Mouse (Mus musculus) CH12.LX (cell line): Measurements from ENCODE around the gene Clpp. TPM values are rescaled to one million over a fixed set of nuclear protein-coding genes. Genes with fewer than 3 reads are reported as not detected.

Source experiments
- DNase-seq: peaks from one replicate; pipeline ENCODE4 v3.0.0-alpha.2; 2013; ENCODE audit errors: extremely low read depth
- H3K27ac ChIP-seq: 2 replicates; pipeline ENCODE4 v1.5.1; 2012; ENCODE audit warnings: low read depth, mild to moderate bottlenecking, control low read depth, moderate library complexity; ENCODE audit not compliant: insufficient read depth
- H3K27me3 ChIP-seq: replicated peaks from 2 replicates; pipeline ENCODE3; 2012; ENCODE audit warnings: inconsistent platforms
- H3K36me3 ChIP-seq, 2 experiments: replicated peaks in 1 of 2; 2 replicates each; pipeline versions ENCODE3 to v1.6.1; 2012; ENCODE audit warnings: inconsistent platforms in 1 of 2, low read length in 1 of 2, mild to moderate bottlenecking in 1 of 2, mixed read lengths in 1 of 2, moderate library complexity in 1 of 2; ENCODE audit not compliant: control insufficient read depth in 1 of 2, insufficient read depth in 1 of 2
- H3K4me1 ChIP-seq, 2 experiments: 2 replicates each; pipeline ENCODE4 v1.6.1; 2012; ENCODE audit warnings: inconsistent platforms in 1 of 2, moderate library complexity in 1 of 2; ENCODE audit not compliant: insufficient read depth in 2 of 2, control insufficient read depth in 1 of 2
- H3K4me2 ChIP-seq: 2 replicates; pipeline ENCODE4 v1.6.1; 2012; ENCODE audit warnings: low read depth, mild to moderate bottlenecking, control low read depth; ENCODE audit not compliant: poor library complexity, insufficient read depth, severe bottlenecking
- H3K4me3 ChIP-seq, 3 experiments: fragments of 150-350 bp in 1 of 3; sonication (generic) in 1 of 3; replicated peaks in 1 of 3; 2 replicates each; pipeline versions ENCODE3 to v1.5.1; 2011 to 2012; ENCODE audit warnings: low read depth in 2 of 3, low read length in 2 of 3, mild to moderate bottlenecking in 2 of 3, moderate library complexity in 2 of 3, control low read depth in 1 of 3, improper control_type of control experiment in 1 of 3, inconsistent platforms in 1 of 3, mixed read lengths in 1 of 3; ENCODE audit not compliant: poor library complexity in 1 of 3
- H3K79me2 ChIP-seq: replicated peaks from 2 replicates; pipeline ENCODE4 v1.6.1; 2012; ENCODE audit warnings: mild to moderate bottlenecking, moderate library complexity; ENCODE audit not compliant: control insufficient read depth, poor library complexity, insufficient read depth, severe bottlenecking; ENCODE audit errors: extremely low read depth
- H3K9ac ChIP-seq: 2 replicates; pipeline ENCODE4 v1.6.1; 2012; ENCODE audit warnings: low read depth, mild to moderate bottlenecking, control low read depth, moderate library complexity; ENCODE audit not compliant: insufficient read depth
- H3K9me3 ChIP-seq: replicated peaks from 2 replicates; pipeline ENCODE3; 2012; ENCODE audit warnings: low read length, inconsistent platforms, mixed read lengths
- E2F4 ChIP-seq: IDR thresholded peaks from 2 replicates; pipeline ENCODE4 v1.6.1; 2011; ENCODE audit warnings: low read depth, low read length, improper control_type of control experiment; ENCODE audit not compliant: insufficient replicate concordance
- ELF1 ChIP-seq: IDR thresholded peaks from 2 replicates; pipeline ENCODE4 v1.6.1; 2014; ENCODE audit warnings: low read depth, mild to moderate bottlenecking, inconsistent platforms, low read length, improper control_type of control experiment
- GABPA ChIP-seq: IDR thresholded peaks from 2 replicates; pipeline ENCODE4 v1.6.1; 2012; ENCODE audit warnings: low read depth, low read length, improper control_type of control experiment, inconsistent platforms; ENCODE audit not compliant: insufficient replicate concordance
- IRF4 ChIP-seq: IDR thresholded peaks from 2 replicates; pipeline ENCODE4 v1.6.1; 2014; ENCODE audit warnings: low read depth, mild to moderate bottlenecking, inconsistent platforms, low read length, improper control_type of control experiment
- JUND ChIP-seq: conservative IDR thresholded peaks from 2 replicates; pipeline ENCODE4 v1.6.1; 2011; ENCODE audit warnings: low read depth, low read length, improper control_type of control experiment
- KAT2A ChIP-seq: IDR thresholded peaks from 2 replicates; pipeline ENCODE4 v1.6.1; 2012; ENCODE audit warnings: low read length, improper control_type of control experiment, inconsistent platforms; ENCODE audit not compliant: insufficient replicate concordance
- MAFK ChIP-seq: IDR thresholded peaks from 2 replicates; pipeline ENCODE4 v1.6.1; 2011; ENCODE audit warnings: low read length, improper control_type of control experiment; ENCODE audit not compliant: insufficient replicate concordance
- MAZ ChIP-seq: IDR thresholded peaks from 2 replicates; pipeline ENCODE4 v1.6.1; 2012; ENCODE audit warnings: low read depth, mild to moderate bottlenecking, inconsistent platforms, low read length, improper control_type of control experiment, moderate library complexity
- MEF2A ChIP-seq: IDR thresholded peaks from 2 replicates; pipeline ENCODE4 v1.6.1; 2014; ENCODE audit warnings: low read depth, mild to moderate bottlenecking, inconsistent platforms, low read length, improper control_type of control experiment, borderline replicate concordance
- MXI1 ChIP-seq: IDR thresholded peaks from 2 replicates; pipeline ENCODE4 v1.6.1; 2011; ENCODE audit warnings: mild to moderate bottlenecking, low read depth, low read length, improper control_type of control experiment
- MYC ChIP-seq: IDR thresholded peaks from 2 replicates; pipeline ENCODE4 v1.6.1; 2011; ENCODE audit warnings: low read depth, mild to moderate bottlenecking, improper control_type of control experiment, low read length
- NELFE ChIP-seq: IDR thresholded peaks from 2 replicates; pipeline ENCODE4 v1.6.1; 2011; ENCODE audit warnings: low read depth, low read length, improper control_type of control experiment
- NRF1 ChIP-seq: IDR thresholded peaks from 2 replicates; pipeline ENCODE4 v1.6.1; 2014; ENCODE audit warnings: low read depth, mild to moderate bottlenecking, inconsistent platforms, low read length, improper control_type of control experiment, moderate library complexity
- PAX5 ChIP-seq: IDR thresholded peaks from 2 replicates; pipeline ENCODE4 v1.6.1; 2012; ENCODE audit warnings: low read length, inconsistent platforms, mixed read lengths
- POLR2A ChIP-seq: IDR thresholded peaks from 2 replicates; pipeline ENCODE4 v1.6.1; 2011; ENCODE audit warnings: low read depth, mild to moderate bottlenecking, improper control_type of control experiment, low read length
- POLR2AphosphoS2 ChIP-seq: IDR thresholded peaks from 2 replicates; pipeline ENCODE4 v1.6.1; 2011; ENCODE audit warnings: low read depth, low read length, improper control_type of control experiment
- RAD21 ChIP-seq: IDR thresholded peaks from 2 replicates; pipeline ENCODE4 v1.6.1; 2011; ENCODE audit warnings: low read depth, mild to moderate bottlenecking, low read length, improper control_type of control experiment, moderate library complexity
- RCOR1 ChIP-seq: conservative IDR thresholded peaks from 2 replicates; pipeline ENCODE4 v1.6.1; 2012; ENCODE audit warnings: low read depth, mild to moderate bottlenecking, inconsistent platforms, low read length, improper control_type of control experiment
- SIN3A ChIP-seq: IDR thresholded peaks from 2 replicates; pipeline ENCODE4 v1.6.1; 2012; ENCODE audit warnings: low read length, improper control_type of control experiment, inconsistent platforms
- TBP ChIP-seq: conservative IDR thresholded peaks from 2 replicates; pipeline ENCODE4 v1.6.1; 2011; ENCODE audit warnings: low read depth, low read length, improper control_type of control experiment
- TCF12 ChIP-seq: IDR thresholded peaks from 2 replicates; pipeline ENCODE4 v1.6.1; 2014; ENCODE audit warnings: low read depth, mild to moderate bottlenecking, inconsistent platforms, low read length, improper control_type of control experiment
- UBTF ChIP-seq: IDR thresholded peaks from 2 replicates; pipeline ENCODE4 v1.6.1; 2012; ENCODE audit warnings: low read depth, mild to moderate bottlenecking, inconsistent platforms, low read length, improper control_type of control experiment, moderate library complexity
- USF2 ChIP-seq: conservative IDR thresholded peaks from 2 replicates; pipeline ENCODE4 v1.6.1; 2011; ENCODE audit warnings: low read depth, low read length, improper control_type of control experiment
- ZKSCAN1 ChIP-seq: IDR thresholded peaks from 2 replicates; pipeline ENCODE4 v1.6.1; 2012; ENCODE audit warnings: low read depth, inconsistent platforms, low read length, improper control_type of control experiment, borderline replicate concordance
- ZMIZ1 ChIP-seq: IDR thresholded peaks from 2 replicates; pipeline ENCODE4 v1.6.1; 2012; ENCODE audit warnings: low read depth, mild to moderate bottlenecking, inconsistent platforms, low read length, improper control_type of control experiment
- dilution Hi-C: fragments of 300-500 bp; cut with MboI; formaldehyde crosslinking; loops from 2 replicates; pipeline ENCODE4 v1.14.3; 2020; ENCODE audit warnings: low sequenced_read_pairs; ENCODE audit not compliant: extremely low pct_unique_long_range_greater_than_20kb, extremely low pct_ligation_motif_present
- in situ Hi-C: fragments of 300-500 bp; cut with MboI; formaldehyde crosslinking; loops from 3 replicates; pipeline ENCODE4 v1.14.3; 2019; ENCODE audit warnings: low sequenced_read_pairs, low pct_ligation_motif_present, low pct_unique_long_range_greater_than_20kb, mixed read lengths
- polyA plus RNA-seq: library from polyadenylated mRNA; unstranded; fragments of >175 nt; gene quantifications from 2 replicates; pipeline ENCODE4 v1.2.1, GENCODE M21; 2012; ENCODE audit warnings: low read depth; ENCODE audit not compliant: insufficient read length
- total RNA-seq, 2 experiments: library from RNA; depleted of rRNA; stranded (reverse); fragments of 300-350 nt in 1 of 2; fragments of >200 nt in 1 of 2; gene quantifications; 2 replicates each; pipeline ENCODE4 v1.2.3; 2012 to 2014

Clpp gene
- total and polyA plus RNA-seq, 3 experiments = 114 to 166 (median 117) TPM

GRCm38 (mm10) chr17:56985656-56986055, 4.4 kb upstream of the Clpp start:
- H3K9me3 ChIP-seq = no peaks in the 10 kb centered on the region
- H3K79me2 ChIP-seq = peaks cover 4% of the 10 kb centered on the region
- no peak overlapping the region for H3K4me2 ChIP-seq
- H3K4me3 ChIP-seq = no peak overlapping the region
- TF ChIP-seq GABPA (no peak), JUND (no peak), RCOR1 (no peak), MYC (no peak), MEF2A (no peak), IRF4 (no peak), MAFK (no peak), ELF1 (no peak), MXI1 (no peak), ZKSCAN1 (no peak), NELFE (no peak), ZMIZ1 (no peak), RAD21 (no peak), USF2 (no peak), POLR2AphosphoS2 (no peak), E2F4 (no peak), KAT2A (no peak), POLR2A (no peak), PAX5 (no peak)
- no peak overlapping the region for H3K27ac ChIP-seq
- dilution Hi-C loops = no loop called here
- DNase-seq = no peak
- H3K4me1 ChIP-seq = no peaks in the 10 kb centered on the region
- no peak overlapping the region for H3K9ac ChIP-seq
- H3K27me3 ChIP-seq = no peaks in the 10 kb centered on the region
- no peaks in the 10 kb centered on the region for H3K36me3 ChIP-seq
- in situ Hi-C loops = no loop called here

DNA sequence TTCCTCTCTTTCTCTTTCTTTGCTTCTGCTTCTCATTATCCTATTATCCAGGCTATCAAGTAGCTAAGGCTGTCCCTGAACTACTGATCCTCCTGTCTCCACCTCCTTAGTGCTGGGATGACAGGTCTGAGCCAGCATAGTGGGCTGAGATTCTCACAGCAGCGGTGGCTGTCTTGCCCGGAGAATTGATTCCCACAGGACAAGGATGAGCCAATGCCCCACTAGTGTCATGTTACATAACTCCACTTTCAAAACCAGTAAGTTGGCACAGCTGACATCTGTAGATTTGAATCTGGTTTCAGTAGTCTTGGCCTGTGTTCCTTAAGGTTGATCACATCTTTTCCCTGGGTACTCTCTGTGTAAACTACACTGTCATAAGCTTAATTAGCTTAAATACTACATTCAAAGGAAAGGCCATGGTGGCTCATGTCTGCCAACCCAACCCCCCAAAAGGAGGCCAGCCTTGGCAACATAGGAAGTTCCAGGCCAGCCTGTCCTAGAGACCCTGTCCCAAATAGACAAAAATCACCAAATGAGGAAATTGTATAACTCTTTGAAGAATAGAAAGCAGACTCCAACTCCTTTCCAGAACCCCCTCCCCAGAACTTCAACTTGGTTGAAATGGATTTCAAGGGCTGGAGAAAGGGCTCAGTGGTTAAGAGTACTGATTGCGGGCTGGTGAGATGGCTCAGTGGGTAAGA, 3.9 kb upstream of the Clpp start:
- no peak overlapping the region for H3K4me2 ChIP-seq
- in situ Hi-C loops = no loop called here
- no peak overlapping the region for H3K27ac ChIP-seq
- peaks cover 10% of the 10 kb centered on the region for H3K79me2 ChIP-seq
- no peak overlapping the region for H3K4me3 ChIP-seq
- no peak overlapping the region for H3K9ac ChIP-seq
- H3K27me3 ChIP-seq = no peaks in the 10 kb centered on the region
- H3K9me3 ChIP-seq = no peaks in the 10 kb centered on the region
- dilution Hi-C loops = no loop called here
- TF ChIP-seq KAT2A (no peak), IRF4 (no peak), SIN3A (no peak), MYC (no peak), ZMIZ1 (no peak), TBP (no peak), RCOR1 (no peak), TCF12 (no peak), NRF1 (no peak), UBTF (no peak), MAZ (no peak)
- peaks cover 0 to 2% of the 10 kb centered on the region in 2 experiments for H3K36me3 ChIP-seq
- H3K4me1 ChIP-seq = peaks cover 3 to 5% of the 10 kb centered on the region in 2 experiments; a peak in 3 of 4 replicates
- no peak for DNase-seq
